Mouse (Mus musculus) C2C12 (cell line): ENCODE results near the gene Ndst4.

Source experiments
- CEBPB ChIP-seq: IDR thresholded peaks from one replicate; pipeline ENCODE4 v1.6.1; 2011; ENCODE audit warnings: low read depth, mild to moderate bottlenecking, control low read depth, moderate library complexity
- CTCF ChIP-seq: IDR thresholded peaks from one replicate; pipeline ENCODE4 v1.5.1; 2011; ENCODE audit not compliant: control insufficient read depth, insufficient read depth, insufficient read length
- MAX ChIP-seq: IDR thresholded peaks from one replicate; pipeline ENCODE4 v1.6.1; 2011; ENCODE audit warnings: mild to moderate bottlenecking, control low read depth
- MYOD1 ChIP-seq: IDR thresholded peaks from one replicate; pipeline ENCODE4 v1.6.1; 2011; ENCODE audit warnings: low read depth; ENCODE audit not compliant: control insufficient read depth, insufficient read length
- MYOG ChIP-seq: IDR thresholded peaks from one replicate; pipeline ENCODE4 v1.6.1; 2011; ENCODE audit not compliant: control insufficient read depth, insufficient read length; ENCODE audit errors: extremely low read depth
- USF1 ChIP-seq: IDR thresholded peaks from one replicate; pipeline ENCODE4 v1.6.1; 2011; ENCODE audit warnings: low read depth, mild to moderate bottlenecking, control low read depth, moderate library complexity

DNA sequence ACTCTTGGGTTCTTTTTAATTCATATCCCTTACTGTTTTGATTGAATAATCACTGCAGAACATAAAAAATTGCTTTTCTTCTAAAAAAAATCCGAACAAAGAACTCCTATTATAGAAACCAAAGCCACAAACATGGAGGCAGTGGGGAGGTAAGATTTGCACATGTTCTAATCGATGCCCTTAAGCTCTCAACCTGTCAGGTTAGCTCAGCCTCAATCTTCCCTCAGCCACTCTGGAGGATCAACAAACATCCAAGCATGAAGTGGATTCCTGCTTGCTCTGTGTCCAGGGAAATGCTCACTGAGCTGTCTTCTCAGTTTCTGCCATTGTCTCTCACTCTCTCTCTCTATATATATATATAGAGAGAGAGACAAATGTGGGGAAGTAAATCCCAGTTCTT, 283.7 kb downstream of the Ndst4 start:
- TF ChIP-seq USF1 (no peak), CTCF (no peak), MYOD1 (no peak), MYOG (no peak), MAX (no peak), CEBPB (no peak)
